Mouse (Mus musculus) liver, embryonic 16.5 days (tissue): Measurements from ENCODE around the gene Phf12. TPM values are rescaled to one million over a fixed set of nuclear protein-coding genes. Genes with fewer than 3 reads are reported as not detected.
"Not testable (repeated sequence)": the region's sequence is repeated elsewhere in the genome, so short reads cannot be mapped to it uniquely, and the experiment has no call there.

ENCODE experiments used
- ATAC-seq: fragments of 200-750 bp; cut with Nextera tagmentation; 2 replicates; pipeline ENCODE4 v1.8.0; 2017; ENCODE audit warnings: low read depth, mild to moderate bottlenecking, moderate number of reproducible peaks, moderate library complexity
- H3K27ac ChIP-seq: fragments of 300-500 bp; sonication (generic); 2 replicates; pipeline ENCODE4 v1.5.1; 2014; ENCODE audit warnings: mild to moderate bottlenecking, low read length
- H3K27me3 ChIP-seq: fragments of 300-500 bp; sonication (generic); 2 replicates; pipeline ENCODE4 v1.6.1; 2014; ENCODE audit warnings: low read depth, low read length, mixed read lengths; ENCODE audit not compliant: control insufficient read depth, insufficient read depth
- H3K36me3 ChIP-seq: fragments of 300-500 bp; sonication (generic); 2 replicates; pipeline ENCODE4 v1.6.1; 2014; ENCODE audit warnings: mild to moderate bottlenecking; ENCODE audit not compliant: control insufficient read depth, insufficient read depth
- H3K4me1 ChIP-seq: fragments of 300-500 bp; sonication (generic); 2 replicates; pipeline ENCODE4 v1.6.1; 2014; ENCODE audit warnings: low read depth, low read length, mixed read lengths; ENCODE audit not compliant: control insufficient read depth
- H3K4me2 ChIP-seq: fragments of 300-500 bp; sonication (generic); 2 replicates; pipeline ENCODE4 v1.6.1; 2014; ENCODE audit warnings: low read depth, low read length, mixed read lengths
- H3K4me3 ChIP-seq: fragments of 300-500 bp; sonication (generic); 2 replicates; pipeline ENCODE4 v1.5.1; 2014; ENCODE audit warnings: low read depth, mild to moderate bottlenecking, low read length
- H3K9ac ChIP-seq: fragments of 300-500 bp; sonication (generic); 2 replicates; pipeline ENCODE4 v1.6.1; 2014; ENCODE audit warnings: low read depth, low read length
- H3K9me3 ChIP-seq: fragments of 300-500 bp; sonication (generic); replicated peaks from 2 replicates; pipeline ENCODE4 v1.6.1; 2016; ENCODE audit warnings: low read length; ENCODE audit not compliant: control insufficient read depth
- WGBS: fragments of 180-500 bp; shearing (Covaris S2); extraction: QIAGEN DNeasy Blood & Tissue Kit; methylation state at CpG from one replicate; pipeline ENCODE4 v1.1.7; 2014; ENCODE audit not compliant: insufficient replicate concordance; 5-methylcytosine and 5-hydroxymethylcytosine counted together
- polyA plus RNA-seq: library from polyadenylated mRNA; unstranded; fragments of >200 nt; fragmentation: Nextera tagmentation; extraction: Ambion mirVana; gene quantifications from 2 replicates; pipeline ENCODE4 v1.2.1, GENCODE M21; 2015

Gene Phf12
- polyA plus RNA-seq, 1 experiment from 2014 or later, result 5.3 TPM

DNA sequence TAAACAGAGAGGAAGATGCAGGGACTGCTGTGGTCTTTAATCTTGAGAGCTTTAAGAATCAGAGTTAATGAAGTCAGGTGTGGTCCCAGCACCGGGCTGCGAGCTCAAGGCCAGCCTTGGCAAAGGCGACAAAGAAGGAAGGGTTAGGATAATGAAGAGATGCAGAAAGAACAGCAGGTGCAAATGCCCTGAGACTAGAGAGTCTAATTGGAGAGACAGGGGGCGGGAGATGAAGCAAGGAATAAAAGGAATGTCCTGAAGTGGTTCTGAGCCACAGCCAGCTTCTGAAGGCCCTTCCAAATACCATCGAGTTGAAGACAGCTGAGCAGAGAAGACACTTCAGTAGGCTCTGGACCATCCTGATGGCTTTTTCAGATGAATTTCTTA lies 50.2 kb downstream of the Phf12 start:
- Histone ChIP-seq H3K36me3 (peaks cover 30% of the 10 kb centered on the region), H3K27me3 (no peaks in the 10 kb centered on the region), H3K4me1 (peaks cover 34% of the 10 kb centered on the region), H3K9me3 (no peaks in the 10 kb centered on the region), H3K4me3 (peak overlapping the region; percentile 78), H3K27ac (peak overlapping the region; percentile 83), H3K4me2 (peak overlapping the region; percentile 99), H3K9ac (peak overlapping the region; percentile 84)
- no peak for ATAC-seq
- 15% methylated on average over 5 of the region's 5 CpGs for WGBS

DNA sequence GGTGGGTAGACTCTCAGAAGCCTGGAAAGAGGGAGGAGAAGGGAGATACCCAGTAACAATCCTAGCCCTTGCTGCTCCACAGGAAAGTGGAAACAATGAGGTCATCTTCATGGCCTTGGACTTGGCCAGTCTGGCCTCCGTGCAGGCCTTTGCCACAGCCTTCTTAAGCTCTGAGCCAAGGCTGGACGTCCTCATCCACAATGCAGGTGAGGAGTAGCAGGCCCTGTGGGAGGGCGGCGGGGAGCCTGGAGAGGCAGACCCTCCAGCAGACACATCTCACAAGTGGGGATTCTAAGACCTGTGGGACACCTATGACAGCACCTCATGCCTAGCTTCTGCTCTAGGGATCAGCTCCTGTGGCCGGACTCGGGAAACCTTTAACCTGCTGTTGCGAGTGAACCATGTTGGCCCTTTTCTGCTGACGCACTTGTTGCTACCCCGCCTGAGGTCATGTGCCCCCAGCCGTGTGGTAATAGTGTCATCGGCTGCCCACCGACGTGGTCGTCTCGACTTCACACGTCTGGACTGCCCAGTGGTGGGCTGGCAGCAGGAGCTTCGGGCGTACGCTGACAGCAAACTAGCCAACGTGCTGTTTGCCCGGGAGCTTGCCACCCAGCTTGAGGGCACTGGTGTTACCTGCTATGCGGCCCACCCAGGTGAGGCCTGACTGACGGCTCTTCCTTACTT lies 51.5 kb downstream of the Phf12 start:
- WGBS, result 89% methylated on average over 23 of the region's 23 CpGs
- peak overlapping the region; percentile 99 for H3K4me2 ChIP-seq
- H3K4me3 ChIP-seq, result peak overlapping the region; percentile 78
- no peak overlapping the region for H3K27ac ChIP-seq
- ATAC-seq, result no peak
- H3K9ac ChIP-seq, result no peak overlapping the region
- peaks cover 47% of the 10 kb centered on the region for H3K4me1 ChIP-seq
- no peaks in the 10 kb centered on the region for H3K27me3 ChIP-seq
- peaks cover 21% of the 10 kb centered on the region for H3K36me3 ChIP-seq
- no peaks in the 10 kb centered on the region for H3K9me3 ChIP-seq

DNA sequence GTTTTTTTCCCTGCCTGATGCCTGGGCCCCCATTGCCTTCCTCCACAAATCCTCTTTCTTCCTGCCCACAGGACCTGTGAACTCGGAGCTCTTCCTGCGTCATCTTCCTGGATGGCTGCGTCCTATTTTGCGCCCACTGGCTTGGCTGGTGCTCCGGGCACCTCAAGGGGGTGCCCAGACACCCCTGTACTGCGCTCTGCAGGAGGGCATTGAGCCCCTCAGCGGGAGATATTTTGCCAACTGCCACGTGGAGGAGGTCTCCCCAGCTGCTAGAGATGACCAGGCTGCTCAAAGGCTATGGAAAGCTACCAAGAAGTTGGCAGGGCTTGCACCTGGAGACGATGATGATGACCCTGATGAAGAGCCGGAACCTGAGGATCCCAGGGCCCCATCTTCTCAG lies 54.2 kb downstream of the Phf12 start:
- Histone ChIP-seq H3K4me3 (no peak overlapping the region), H3K36me3 (peaks cover 13% of the 10 kb centered on the region), H3K27me3 (no peaks in the 10 kb centered on the region), H3K4me1 (peaks cover 37% of the 10 kb centered on the region), H3K9ac (no peak overlapping the region), H3K4me2 (no peak overlapping the region; the same call in 1 of the 2 replicates), H3K27ac (no peak overlapping the region), H3K9me3 (no peaks in the 10 kb centered on the region)
- 85% methylated on average over 10 of the region's 10 CpGs for WGBS
- ATAC-seq, result no peak

- peaks cover 17% of the 10 kb centered on the region for H3K36me3 ChIP-seq
- peak within 1 kb of the TSS; percentile 78 for H3K4me3 ChIP-seq
- peak; percentile 80 for ATAC-seq
- peak within 1 kb of the TSS; percentile 89 for H3K9ac ChIP-seq
- H3K27ac ChIP-seq, result peak within 1 kb of the TSS; percentile 91
- H3K27me3 ChIP-seq, result no peaks in the 10 kb centered on the region
- peaks cover 32% of the 10 kb centered on the region for H3K4me1 ChIP-seq
- WGBS, result 3% methylated on average over 55 of the region's 55 CpGs
- peak within 1 kb of the TSS; percentile 94 for H3K4me2 ChIP-seq
- H3K9me3 ChIP-seq, result no peaks in the 10 kb centered on the region
These were observed 55.5 kb downstream of the Phf12 start, which contains the start of gene Flot2 for GRCm38 (mm10) chr11:78037831-78038752. Gene Flot2, plus strand, starts transcription at chr11:78037931.

DNA sequence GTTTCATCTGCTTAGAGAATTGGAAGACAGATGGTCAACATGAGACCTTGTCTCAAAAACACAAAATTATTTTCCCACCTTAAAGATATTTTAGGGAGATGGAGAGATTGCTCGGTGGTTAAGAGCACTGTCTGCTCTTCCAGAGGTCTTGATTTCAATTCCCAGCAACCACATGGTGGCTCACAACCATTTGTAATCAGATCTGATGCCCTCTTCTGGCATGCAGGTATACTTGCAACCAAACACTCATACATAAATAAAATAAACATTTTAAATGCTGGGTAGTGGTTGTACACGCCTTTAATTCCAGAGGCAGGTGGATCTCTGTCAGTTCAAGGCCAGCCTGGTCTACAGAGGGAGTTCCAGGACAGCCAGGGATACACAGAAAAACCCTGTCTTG lies 58.3 kb downstream of the Phf12 start:
- 49% methylated on average over 2 of the region's 2 CpGs for WGBS
- ATAC-seq, result no peak
- Histone ChIP-seq H3K36me3 (peaks cover 8% of the 10 kb centered on the region; the same call in 1 of the 2 replicates), H3K9me3 (no peaks in the 10 kb centered on the region), H3K4me1 (peaks cover 26% of the 10 kb centered on the region), H3K27me3 (no peaks in the 10 kb centered on the region), H3K9ac (no peak overlapping the region), H3K4me2 (no peak overlapping the region), H3K27ac (no peak overlapping the region), H3K4me3 (no peak overlapping the region)

GRCm38 (mm10) chr11:78042290-78042870 lies 59.8 kb downstream of the Phf12 start:
- not testable (repeated sequence) for H3K27ac ChIP-seq, H3K4me2 ChIP-seq, H3K36me3 ChIP-seq, ATAC-seq, H3K4me3 ChIP-seq, H3K9me3 ChIP-seq, H3K27me3 ChIP-seq, H3K9ac ChIP-seq
- 77% methylated on average over 4 of the region's 4 CpGs for WGBS
- H3K4me1 ChIP-seq, result peaks cover 22% of the 10 kb centered on the region

- no peak overlapping the region for H3K9ac ChIP-seq
- peak; percentile 64 for ATAC-seq
- H3K4me2 ChIP-seq, result no peak overlapping the region
- 0 out of 2 replicates have a peak, but pooled peaks cover 3% of the 10 kb centered on the region for H3K36me3 ChIP-seq
- peak overlapping the region; percentile 10 for H3K27ac ChIP-seq
- peaks cover 6% of the 10 kb centered on the region for H3K4me1 ChIP-seq
- no peaks in the 10 kb centered on the region for H3K27me3 ChIP-seq
- H3K9me3 ChIP-seq, result no peaks in the 10 kb centered on the region
- 66% methylated on average over 5 of the region's 5 CpGs for WGBS
- H3K4me3 ChIP-seq, result no peak overlapping the region
These were observed 62.3 kb downstream of the Phf12 start for GRCm38 (mm10) chr11:78044758-78045251.

DNA sequence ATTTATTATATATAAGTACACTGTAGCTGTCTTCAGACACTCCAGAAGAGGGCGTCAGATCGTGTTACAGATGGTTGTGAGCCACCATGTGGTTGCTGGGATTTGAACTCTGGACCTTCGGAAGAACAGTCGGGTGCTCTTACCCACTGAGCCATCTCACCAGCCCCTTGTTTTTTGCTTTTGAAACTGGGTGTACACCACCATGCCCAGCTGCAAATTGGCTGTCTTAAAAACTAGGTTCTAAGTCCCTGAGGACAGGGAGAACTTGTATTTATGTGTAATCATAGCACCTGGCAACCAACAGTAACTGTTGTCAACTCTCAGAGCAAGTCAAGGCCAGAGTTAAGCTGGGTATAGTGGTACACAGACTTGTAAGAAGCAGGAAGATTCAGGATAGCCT lies 66.1 kb downstream of the Phf12 start:
- H3K9me3 ChIP-seq, H3K36me3 ChIP-seq, H3K9ac ChIP-seq, H3K4me3 ChIP-seq, H3K4me2 ChIP-seq, H3K27ac ChIP-seq, H3K27me3 ChIP-seq, ATAC-seq: not testable (repeated sequence)
- H3K4me1 ChIP-seq, result peaks cover 17% of the 10 kb centered on the region
- WGBS, result 95% methylated on average over 2 of the region's 4 CpGs
